Mouse (Mus musculus): Measurements from ENCODE around the gene Apoe.

DNA sequence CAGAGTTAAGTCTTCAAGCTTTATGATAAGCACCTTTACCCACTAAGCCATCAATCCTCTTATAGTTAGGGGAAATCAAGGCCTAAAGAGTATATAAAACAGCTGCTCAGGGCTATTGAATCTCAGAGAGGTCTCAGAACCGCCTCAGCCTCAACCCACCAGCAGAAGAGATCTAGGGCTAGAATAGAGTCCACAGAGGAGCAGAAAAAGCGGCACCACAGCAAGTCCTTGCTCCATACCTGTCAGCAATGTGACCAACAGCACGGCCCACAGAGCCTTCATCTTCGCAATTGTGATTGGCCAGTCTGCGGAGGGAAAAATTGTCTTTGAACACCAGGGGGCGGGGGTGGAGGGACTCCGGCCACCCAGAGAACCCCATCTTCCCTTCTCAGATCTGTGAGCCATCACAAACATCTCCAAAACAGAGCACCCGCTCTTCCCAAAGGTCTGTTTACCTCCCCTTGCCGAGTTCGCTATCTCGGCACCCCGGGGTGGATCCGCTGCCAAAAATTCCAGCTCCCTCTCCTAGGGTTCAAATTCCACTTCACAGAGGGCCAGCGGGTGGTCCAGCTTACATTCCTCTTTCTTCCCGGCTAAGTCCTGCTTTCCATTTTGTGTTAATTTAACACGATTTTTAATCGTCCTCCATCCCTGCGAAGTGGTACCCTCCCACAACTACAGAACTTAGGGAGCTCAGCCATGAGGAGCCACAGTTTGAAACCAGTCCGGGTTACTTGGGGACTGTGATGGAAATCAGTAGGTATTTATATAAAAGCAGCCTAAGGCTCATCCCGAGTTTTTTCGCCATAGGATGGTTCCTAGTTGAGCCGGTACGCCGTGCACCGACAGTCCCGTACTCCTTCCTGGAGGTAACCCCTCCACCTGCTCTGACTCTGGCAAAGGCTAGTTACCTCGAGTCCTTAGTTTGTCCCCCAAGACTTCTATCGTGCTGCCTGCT, 760 bp downstream of the Apoe start:
- TF ChIP-seq ZNF384 (IDR thresholded peaks at IDR 0.05; ENCODE audit: low read depth, low read length) (no peak), ZC3H11A (IDR thresholded peaks at IDR 0.05; ENCODE audit: borderline replicate concordance, low read depth, low read length) (no peak), MAFK (IDR thresholded peaks at IDR 0.05; ENCODE audit: insufficient read depth, low read depth, low read length) (no peak), CHD2 (IDR thresholded peaks at IDR 0.05; ENCODE audit: low read depth, low read length) (no peak)
